Mouse (Mus musculus) G1E (cell line): ENCODE measurements around the gene Nr2e1. TPM values are rescaled to one million over a fixed set of nuclear protein-coding genes. Genes with fewer than 3 reads are reported as not detected.
A peak's percentile ranks its signal among the peaks of the same experiment; 100 is the strongest.

Experiments used
- ATAC-seq: 2 replicates; pipeline ENCODE4 v1.8.0; 2016; ENCODE audit warnings: mild to moderate bottlenecking; ENCODE audit not compliant: insufficient number of reproducible peaks, poor library complexity, low FRiP score, severe bottlenecking; ENCODE audit errors: extremely low read depth
- DNase-seq: peaks from one replicate; pipeline ENCODE4 v3.0.0; 2012; ENCODE audit warnings: low spot score
- H3K27me3 ChIP-seq: 2 replicates; pipeline ENCODE4 v1.6.1; 2012; ENCODE audit warnings: mild to moderate bottlenecking, low read length, inconsistent platforms; ENCODE audit not compliant: insufficient read depth
- H3K36me3 ChIP-seq: replicated peaks from 2 replicates; pipeline ENCODE3; 2012; ENCODE audit warnings: mild to moderate bottlenecking, inconsistent platforms
- H3K4me1 ChIP-seq: 2 replicates; pipeline ENCODE4 v1.6.1; 2012; ENCODE audit warnings: low read depth, low read length, inconsistent platforms, mixed read lengths; ENCODE audit not compliant: insufficient read depth
- H3K4me3 ChIP-seq: 2 replicates; pipeline ENCODE4 v1.5.1; 2012; ENCODE audit warnings: low read depth, mild to moderate bottlenecking, inconsistent platforms, low read length, moderate library complexity, mixed read lengths
- H3K9me3 ChIP-seq: replicated peaks from 2 replicates; pipeline ENCODE4 v1.6.1; 2012; ENCODE audit warnings: inconsistent platforms
- CTCF ChIP-seq: IDR thresholded peaks from 2 replicates; pipeline ENCODE4 v1.5.1; 2012; ENCODE audit warnings: low read depth, low read length, inconsistent platforms, mixed read lengths
- GATA1 ChIP-seq: IDR thresholded peaks from 2 replicates; pipeline ENCODE4 v1.6.1; 2012; ENCODE audit warnings: borderline replicate concordance, low read length, inconsistent platforms, mixed read lengths
- GATA2 ChIP-seq: IDR thresholded peaks from 2 replicates; pipeline ENCODE4 v1.6.1; 2012; ENCODE audit warnings: low read depth, low read length, inconsistent platforms, borderline replicate concordance
- POLR2AphosphoS5 ChIP-seq: IDR thresholded peaks from 2 replicates; pipeline ENCODE4 v1.6.1; 2012; ENCODE audit warnings: low read depth, low read length, inconsistent platforms; ENCODE audit not compliant: insufficient replicate concordance
- TAL1 ChIP-seq: conservative IDR thresholded peaks from 2 replicates; pipeline ENCODE4 v1.6.1; 2012; ENCODE audit warnings: low read depth, low read length, inconsistent platforms, mixed read lengths
- polyA plus RNA-seq: library from polyadenylated mRNA; stranded (reverse); fragments of >175 nt; gene quantifications from 2 replicates; pipeline ENCODE4 v1.2.3, GENCODE M21; 2012
- total RNA-seq, 2 experiments: library from RNA; stranded (forward) in 1 of 2; stranded (reverse) in 1 of 2; fragments of 200-1000 nt in 1 of 2; fragments of >200 nt in 1 of 2; fragmentation: Nextera tagmentation in 1 of 2; gene quantifications; 2 replicates each; pipeline ENCODE4 v1.2.3; 2014 to 2017

Nr2e1 gene
- total RNA-seq (2014; fragmentation: Nextera tagmentation) (not detected in 2 replicates), total RNA-seq (2017) (0.06 TPM in 1 of 2 replicates, not detected in the other), polyA plus RNA-seq (not detected in 2 replicates)

GRCm38 (mm10) chr10:42583157-42583872, at the start of gene Nr2e1, which contains the start of gene Ostm1:
TSS of gene Nr2e1 (minus strand) at chr10:42583632.
TSS of gene Ostm1 (plus strand) at chr10:42583822.
- no peaks in the 10 kb centered on the region for H3K36me3 ChIP-seq
- ATAC-seq (no peak), DNase-seq (no peak)
- H3K4me3 ChIP-seq: no peak within 1 kb of the TSS
- no peak for TF ChIP-seq POLR2AphosphoS5
- no peak for TF ChIP-seq GATA2
- no peak for TF ChIP-seq CTCF
- no peak for TF ChIP-seq GATA1
- no peak for TF ChIP-seq TAL1
- H3K9me3 ChIP-seq: peaks cover 19% of the 10 kb centered on the region
- H3K27me3 ChIP-seq: peaks cover 96% of the 10 kb centered on the region
- H3K4me1 ChIP-seq: no peaks in the 10 kb centered on the region; the same call in 1 of the 2 replicates

GRCm38 (mm10) chr10:42632453-42633360, 49.3 kb upstream of the Nr2e1 start:
- Histone ChIP-seq H3K4me1 (peaks cover 38% of the 10 kb centered on the region), H3K4me3 (peak overlapping the region; percentile 71), H3K27me3 (peaks cover 79% of the 10 kb centered on the region), H3K9me3 (no peaks in the 10 kb centered on the region), H3K36me3 (no peaks in the 10 kb centered on the region)
- TF ChIP-seq POLR2AphosphoS5: no peak
- TF ChIP-seq GATA2: no peak
- TF ChIP-seq CTCF: no peak
- TF ChIP-seq GATA1: no peak
- no peak for TF ChIP-seq TAL1
- peak; percentile 20 for DNase-seq
- no peak for ATAC-seq

- DNase-seq (no peak), ATAC-seq (no peak)
- Histone ChIP-seq H3K4me1 (peaks cover 32% of the 10 kb centered on the region), H3K36me3 (no peaks in the 10 kb centered on the region), H3K9me3 (no peaks in the 10 kb centered on the region), H3K27me3 (peaks cover 78% of the 10 kb centered on the region), H3K4me3 (no peak overlapping the region)
- TF ChIP-seq CTCF: no peak
Observed at GRCm38 (mm10) chr10:42631754-42632452, 48.5 kb upstream of the Nr2e1 start.

GRCm38 (mm10) chr10:42630596-42631355, 47.3 kb upstream of the Nr2e1 start:
- ATAC-seq: no peak
- no peak for DNase-seq
- H3K27me3 ChIP-seq: peaks cover 68% of the 10 kb centered on the region
- TF ChIP-seq TAL1 (no peak), GATA2 (no peak)
- H3K4me3 ChIP-seq: no peak overlapping the region
- H3K36me3 ChIP-seq: no peaks in the 10 kb centered on the region
- H3K4me1 ChIP-seq: peaks cover 38% of the 10 kb centered on the region
- no peaks in the 10 kb centered on the region for H3K9me3 ChIP-seq

- Histone ChIP-seq H3K4me1 (peaks cover 16% of the 10 kb centered on the region), H3K27me3 (peaks cover 40% of the 10 kb centered on the region), H3K9me3 (no peaks in the 10 kb centered on the region), H3K4me3 (no peak overlapping the region), H3K36me3 (no peaks in the 10 kb centered on the region)
- DNase-seq: no peak
- ATAC-seq: no peak
- TF ChIP-seq CTCF: no peak
- TF ChIP-seq TAL1: no peak
- no peak for TF ChIP-seq POLR2AphosphoS5
- no peak for TF ChIP-seq GATA2
- no peak for TF ChIP-seq GATA1
Observed at GRCm38 (mm10) chr10:42625907-42626306, 42.5 kb upstream of the Nr2e1 start.

- no peak for TF ChIP-seq POLR2AphosphoS5
- TF ChIP-seq GATA2: no peak
- TF ChIP-seq TAL1: no peak
- no peak for TF ChIP-seq GATA1
- TF ChIP-seq CTCF: no peak
- H3K36me3 ChIP-seq: no peaks in the 10 kb centered on the region
- no peak overlapping the region for H3K4me3 ChIP-seq
- H3K4me1 ChIP-seq: 0 out of 2 replicates have a peak, but pooled peaks cover 4% of the 10 kb centered on the region
- peaks cover 50% of the 10 kb centered on the region for H3K27me3 ChIP-seq
- H3K9me3 ChIP-seq: no peaks in the 10 kb centered on the region
- no peak for DNase-seq
- no peak for ATAC-seq
Observed at GRCm38 (mm10) chr10:42618291-42618690, 34.9 kb upstream of the Nr2e1 start.
